Mouse (Mus musculus): ENCODE data around the gene Creb5. TPM values are rescaled to one million over a fixed set of nuclear protein-coding genes. Genes with fewer than 3 reads are reported as not detected.

Creb5 gene
- polyA plus RNA-seq (2015; fragmentation: Nextera tagmentation; extraction: Ambion mirVana): 10.0 and 13.0 TPM in 2 replicates

- H3K4me1 ChIP-seq (ENCODE audit: control insufficient read depth, insufficient read depth, low read length): peaks cover 15% of the 10 kb centered on the region
- H3K4me3 ChIP-seq (replicated peaks; ENCODE audit: low read length): peak within 1 kb of the TSS; percentile 63
- peak within 1 kb of the TSS; percentile 74 for H3K9ac ChIP-seq (ENCODE audit: low read length)
- under 1% methylated on average over 45 of the region's 45 CpGs for WGBS
- H3K4me2 ChIP-seq (ENCODE audit: low read depth, low read length): peak within 1 kb of the TSS; percentile 96
- peak; percentile 88 for ATAC-seq (ENCODE audit: insufficient read depth, low FRiP score)
- no peak within 1 kb of the TSS for H3K27ac ChIP-seq (ENCODE audit: low read length)
- peaks cover 27% of the 10 kb centered on the region for H3K27me3 ChIP-seq (ENCODE audit: control insufficient read depth, insufficient read depth, low read length)
- no peaks in the 10 kb centered on the region for H3K9me3 ChIP-seq (replicated peaks; ENCODE audit: control insufficient read depth, low read length)
- no peaks in the 10 kb centered on the region for H3K36me3 ChIP-seq (ENCODE audit: control insufficient read depth, insufficient read depth, low read length)
These were observed at the start of gene Creb5 for GRCm38 (mm10) chr6:53287038-53287561. TSS of gene Creb5 (plus strand) at chr6:53287270.

GRCm38 (mm10) chr6:53259841-53260240, 27.2 kb upstream of the Creb5 start:
- no peak for ATAC-seq (ENCODE audit: insufficient read depth, low FRiP score)
- 92% methylated on average over 3 of the region's 3 CpGs for WGBS
- no peaks in the 10 kb centered on the region for H3K36me3 ChIP-seq (ENCODE audit: control insufficient read depth, insufficient read depth, low read length)
- no peaks in the 10 kb centered on the region for H3K9me3 ChIP-seq (replicated peaks; ENCODE audit: control insufficient read depth, low read length)
- H3K27ac ChIP-seq (ENCODE audit: low read length): no peak overlapping the region
- H3K4me2 ChIP-seq (ENCODE audit: low read depth, low read length): no peak overlapping the region
- no peak overlapping the region for H3K4me3 ChIP-seq (replicated peaks; ENCODE audit: low read length)
- no peak overlapping the region for H3K9ac ChIP-seq (ENCODE audit: low read length)
- no peaks in the 10 kb centered on the region for H3K4me1 ChIP-seq (ENCODE audit: control insufficient read depth, insufficient read depth, low read length)
- no peaks in the 10 kb centered on the region for H3K27me3 ChIP-seq (ENCODE audit: control insufficient read depth, insufficient read depth, low read length)

GRCm38 (mm10) chr6:53262401-53262800, 24.7 kb upstream of the Creb5 start:
- H3K9ac ChIP-seq (ENCODE audit: low read length): no peak overlapping the region
- no peak overlapping the region for H3K27ac ChIP-seq (ENCODE audit: low read length)
- 83% methylated on average over 11 of the region's 11 CpGs for WGBS

GRCm38 (mm10) chr6:53267036-53267435, 20.0 kb upstream of the Creb5 start:
- peaks cover 8% of the 10 kb centered on the region; the same call in 1 of the 2 replicates for H3K4me1 ChIP-seq (ENCODE audit: control insufficient read depth, insufficient read depth, low read length)
- no peak overlapping the region for H3K27ac ChIP-seq (ENCODE audit: low read length)
- H3K9me3 ChIP-seq (replicated peaks; ENCODE audit: control insufficient read depth, low read length): no peaks in the 10 kb centered on the region
- H3K9ac ChIP-seq (ENCODE audit: low read length): no peak overlapping the region
- H3K27me3 ChIP-seq (ENCODE audit: control insufficient read depth, insufficient read depth, low read length): no peaks in the 10 kb centered on the region
- no peaks in the 10 kb centered on the region for H3K36me3 ChIP-seq (ENCODE audit: control insufficient read depth, insufficient read depth, low read length)
- 29% methylated on average over 7 of the region's 7 CpGs for WGBS
- no peak for ATAC-seq (ENCODE audit: insufficient read depth, low FRiP score)
- H3K4me2 ChIP-seq (ENCODE audit: low read depth, low read length): no peak overlapping the region
- no peak overlapping the region for H3K4me3 ChIP-seq (replicated peaks; ENCODE audit: low read length)

More at GRCm38 (mm10) chr6:53262401-53262800, 24.7 kb upstream of the Creb5 start:
- Histone ChIP-seq H3K4me2 (ENCODE audit: low read depth, low read length) (no peak overlapping the region), H3K9me3 (replicated peaks; ENCODE audit: control insufficient read depth, low read length) (no peaks in the 10 kb centered on the region), H3K4me3 (replicated peaks; ENCODE audit: low read length) (no peak overlapping the region), H3K36me3 (ENCODE audit: control insufficient read depth, insufficient read depth, low read length) (no peaks in the 10 kb centered on the region), H3K4me1 (ENCODE audit: control insufficient read depth, insufficient read depth, low read length) (no peaks in the 10 kb centered on the region), H3K27me3 (ENCODE audit: control insufficient read depth, insufficient read depth, low read length) (no peaks in the 10 kb centered on the region)
- no peak for ATAC-seq (ENCODE audit: insufficient read depth, low FRiP score)

- no peaks in the 10 kb centered on the region for H3K27me3 ChIP-seq (ENCODE audit: control insufficient read depth, insufficient read depth, low read length)
- ATAC-seq (ENCODE audit: insufficient read depth, low FRiP score): no peak
- no peak overlapping the region for H3K27ac ChIP-seq (ENCODE audit: low read length)
- 32% methylated on average over 12 of the region's 12 CpGs for WGBS
- H3K4me3 ChIP-seq (replicated peaks; ENCODE audit: low read length): no peak overlapping the region
- H3K9ac ChIP-seq (ENCODE audit: low read length): no peak overlapping the region
- peaks cover 8% of the 10 kb centered on the region; the same call in 1 of the 2 replicates for H3K4me1 ChIP-seq (ENCODE audit: control insufficient read depth, insufficient read depth, low read length)
- H3K36me3 ChIP-seq (ENCODE audit: control insufficient read depth, insufficient read depth, low read length): no peaks in the 10 kb centered on the region
- no peaks in the 10 kb centered on the region for H3K9me3 ChIP-seq (replicated peaks; ENCODE audit: control insufficient read depth, low read length)
- no peak overlapping the region for H3K4me2 ChIP-seq (ENCODE audit: low read depth, low read length)
These were observed 19.2 kb upstream of the Creb5 start for GRCm38 (mm10) chr6:53267732-53268505.

GRCm38 (mm10) chr6:53271216-53271615, 15.9 kb upstream of the Creb5 start:
- no peak for ATAC-seq (ENCODE audit: insufficient read depth, low FRiP score)
- Histone ChIP-seq H3K27me3 (ENCODE audit: control insufficient read depth, insufficient read depth, low read length) (no peaks in the 10 kb centered on the region), H3K36me3 (ENCODE audit: control insufficient read depth, insufficient read depth, low read length) (no peaks in the 10 kb centered on the region), H3K4me2 (ENCODE audit: low read depth, low read length) (no peak overlapping the region), H3K9me3 (replicated peaks; ENCODE audit: control insufficient read depth, low read length) (no peaks in the 10 kb centered on the region), H3K27ac (ENCODE audit: low read length) (no peak overlapping the region), H3K9ac (ENCODE audit: low read length) (no peak overlapping the region), H3K4me1 (ENCODE audit: control insufficient read depth, insufficient read depth, low read length) (peaks cover 8% of the 10 kb centered on the region; the same call in 1 of the 2 replicates), H3K4me3 (replicated peaks; ENCODE audit: low read length) (no peak overlapping the region)
- WGBS: 47% methylated on average over 3 of the region's 3 CpGs

GRCm38 (mm10) chr6:53271636-53272035, 15.4 kb upstream of the Creb5 start:
- no peak for ATAC-seq (ENCODE audit: insufficient read depth, low FRiP score)
- Histone ChIP-seq H3K27me3 (ENCODE audit: control insufficient read depth, insufficient read depth, low read length) (no peaks in the 10 kb centered on the region), H3K4me2 (ENCODE audit: low read depth, low read length) (no peak overlapping the region), H3K36me3 (ENCODE audit: control insufficient read depth, insufficient read depth, low read length) (no peaks in the 10 kb centered on the region), H3K9ac (ENCODE audit: low read length) (no peak overlapping the region), H3K27ac (ENCODE audit: low read length) (no peak overlapping the region), H3K4me1 (ENCODE audit: control insufficient read depth, insufficient read depth, low read length) (peaks cover 8% of the 10 kb centered on the region; the same call in 1 of the 2 replicates), H3K9me3 (replicated peaks; ENCODE audit: control insufficient read depth, low read length) (no peaks in the 10 kb centered on the region), H3K4me3 (replicated peaks; ENCODE audit: low read length) (no peak overlapping the region)
- 62% methylated on average over 4 of the region's 4 CpGs for WGBS

- WGBS: 7% methylated on average over 20 of the region's 20 CpGs
- peaks cover 15% of the 10 kb centered on the region for H3K4me1 ChIP-seq (ENCODE audit: control insufficient read depth, insufficient read depth, low read length)
- H3K36me3 ChIP-seq (ENCODE audit: control insufficient read depth, insufficient read depth, low read length): no peaks in the 10 kb centered on the region
- H3K4me3 ChIP-seq (replicated peaks; ENCODE audit: low read length): peak overlapping the region; percentile 63
- peaks cover 26% of the 10 kb centered on the region for H3K27me3 ChIP-seq (ENCODE audit: control insufficient read depth, insufficient read depth, low read length)
- peak overlapping the region; percentile 96 for H3K4me2 ChIP-seq (ENCODE audit: low read depth, low read length)
- H3K9me3 ChIP-seq (replicated peaks; ENCODE audit: control insufficient read depth, low read length): no peaks in the 10 kb centered on the region
- no peak for ATAC-seq (ENCODE audit: insufficient read depth, low FRiP score)
- H3K9ac ChIP-seq (ENCODE audit: low read length): peak overlapping the region; percentile 67
- no peak overlapping the region for H3K27ac ChIP-seq (ENCODE audit: low read length)
These were observed 557 bp upstream of the Creb5 start for GRCm38 (mm10) chr6:53286389-53287037.
